Mouse (Mus musculus) ES-E14 (cell line): ENCODE data around the gene Jup. TPM values are rescaled to one million over a fixed set of nuclear protein-coding genes. Genes with fewer than 3 reads are reported as not detected.
A peak's percentile ranks its signal among the peaks of the same experiment; 100 is the strongest.

Experiments
- DNase-seq: peaks from one replicate; pipeline ENCODE4 v3.0.0-alpha.2; 2013; ENCODE audit warnings: low read depth, low spot score
- H3K27ac ChIP-seq: 2 replicates; pipeline ENCODE4 v1.5.1; 2012; ENCODE audit warnings: low read depth, mild to moderate bottlenecking, low read length, moderate library complexity, mixed read lengths; ENCODE audit not compliant: poor library complexity, insufficient read depth, severe bottlenecking
- H3K36me3 ChIP-seq: 2 replicates; pipeline ENCODE4 v1.6.1; 2012; ENCODE audit warnings: mild to moderate bottlenecking, low read length, moderate library complexity, mixed read lengths; ENCODE audit not compliant: control insufficient read depth, poor library complexity, insufficient read depth, severe bottlenecking
- H3K4me1 ChIP-seq, 2 experiments: fragments of 150-350 bp in 1 of 2; sonication (generic) in 1 of 2; 2 replicates each; pipeline ENCODE4 v1.6.1; 2012; ENCODE audit warnings: low read length in 2 of 2, mild to moderate bottlenecking in 1 of 2, mixed read lengths in 1 of 2; ENCODE audit not compliant: control insufficient read depth in 2 of 2, insufficient read depth in 2 of 2, poor library complexity in 1 of 2
- H3K4me3 ChIP-seq, 2 experiments: fragments of 150-350 bp in 1 of 2; sonication (generic) in 1 of 2; 2 replicates each; pipeline ENCODE4 v1.5.1; 2012; ENCODE audit warnings: low read length in 2 of 2, low read depth in 1 of 2, mild to moderate bottlenecking in 1 of 2, mixed read lengths in 1 of 2; ENCODE audit not compliant: insufficient read depth in 1 of 2, poor library complexity in 1 of 2, severe bottlenecking in 1 of 2
- H3K9ac ChIP-seq: 2 replicates; pipeline ENCODE4 v1.6.1; 2012; ENCODE audit warnings: low read depth, mild to moderate bottlenecking, low read length, mixed read lengths; ENCODE audit not compliant: poor library complexity, insufficient read depth, severe bottlenecking
- H3K9me3 ChIP-seq: fragments of 150-350 bp; sonication (generic); 2 replicates; pipeline ENCODE4 v1.6.1; 2012; ENCODE audit warnings: low read depth, mild to moderate bottlenecking, low read length; ENCODE audit not compliant: control insufficient read depth, insufficient read depth
- CHD2 ChIP-seq: IDR thresholded peaks from 2 replicates; pipeline ENCODE4 v1.6.1; 2014; ENCODE audit warnings: mild to moderate bottlenecking, low read depth, low read length, inconsistent platforms
- HCFC1 ChIP-seq: IDR thresholded peaks from 2 replicates; pipeline ENCODE4 v1.6.1; 2012; ENCODE audit warnings: low read length, inconsistent platforms, borderline replicate concordance; ENCODE audit not compliant: insufficient read depth
- MAFK ChIP-seq: IDR thresholded peaks from 2 replicates; pipeline ENCODE4 v1.6.1; 2014; ENCODE audit warnings: mild to moderate bottlenecking, low read depth, low read length, inconsistent platforms; ENCODE audit not compliant: insufficient read depth
- ZC3H11A ChIP-seq: IDR thresholded peaks from 2 replicates; pipeline ENCODE4 v1.6.1; 2012; ENCODE audit warnings: low read depth, mild to moderate bottlenecking, inconsistent platforms, low read length, borderline replicate concordance
- ZNF384 ChIP-seq: IDR thresholded peaks from 2 replicates; pipeline ENCODE4 v1.6.1; 2012; ENCODE audit warnings: low read depth, low read length, inconsistent platforms
- in situ Hi-C, 2 experiments: fragments of 600-800 bp; cut with MboI; formaldehyde crosslinking; loops; one replicate each; pipeline ENCODE4 v1.15.1; 2025; ENCODE audit warnings: low sequenced_read_pairs in 2 of 2, inconsistent platforms in 1 of 2; ENCODE audit not compliant: unreplicated experiment in 2 of 2
- total RNA-seq: library from RNA; depleted of rRNA; stranded (reverse); fragments of 300-350 nt; gene quantifications from 2 replicates; pipeline ENCODE4 v1.2.3, GENCODE M21; 2012

Jup gene
- total RNA-seq, 1 experiment, result 101 TPM

- DNase-seq, result no peak
- Histone ChIP-seq H3K4me1 (peaks cover 0 to 18% of the 10 kb centered on the region in 2 experiments; a peak in 1 of 4 replicates), H3K4me3 (no peak overlapping the region), H3K9ac (no peak overlapping the region), H3K27ac (no peak overlapping the region), H3K9me3 (no peaks in the 10 kb centered on the region), H3K36me3 (peaks cover 5% of the 10 kb centered on the region; the same call in 1 of the 2 replicates)
- in situ Hi-C loops, result no loop called here
- TF ChIP-seq CHD2, result no peak
- no peak for TF ChIP-seq ZC3H11A
- TF ChIP-seq HCFC1, result no peak
- no peak for TF ChIP-seq MAFK
- no peak for TF ChIP-seq ZNF384
Observed at GRCm38 (mm10) chr11:100421537-100421936, 24.0 kb upstream of the Jup start.

GRCm38 (mm10) chr11:100414914-100415822 lies 17.6 kb upstream of the Jup start, which contains the start of gene Fkbp10:
Fkbp10 (plus strand) TSS chr11:100415697.
- no peaks in the 10 kb centered on the region for H3K36me3 ChIP-seq
- no peaks in the 10 kb centered on the region for H3K9me3 ChIP-seq
- TF ChIP-seq MAFK, result no peak
- TF ChIP-seq ZNF384, result no peak
- peak within 1 kb of the TSS; percentile 9; the same call in 1 of the 2 replicates for H3K27ac ChIP-seq
- H3K4me3 ChIP-seq, result peak within 1 kb of the TSS; percentile 69 to 73
- in situ Hi-C loops, result no loop called here
- DNase-seq, result no peak
- peaks cover 2 to 21% of the 10 kb centered on the region in 2 experiments; a peak in 3 of 4 replicates for H3K4me1 ChIP-seq
- H3K9ac ChIP-seq, result peak within 1 kb of the TSS; percentile 71

- Histone ChIP-seq H3K4me1 (peaks cover 2 to 24% of the 10 kb centered on the region in 2 experiments; a peak in 3 of 4 replicates), H3K9ac (peak within 1 kb of the TSS; percentile 71), H3K4me3 (peak within 1 kb of the TSS; percentile 69 to 73), H3K9me3 (no peaks in the 10 kb centered on the region), H3K27ac (peak within 1 kb of the TSS; percentile 9; the same call in 1 of the 2 replicates), H3K36me3 (no peaks in the 10 kb centered on the region)
- in situ Hi-C loops, result no loop called here
- TF ChIP-seq ZNF384 (no peak), HCFC1 (no peak; the same call in 1 of the 2 replicates), ZC3H11A (no peak), MAFK (no peak), CHD2 (no peak)
- DNase-seq, result no peak
Observed at GRCm38 (mm10) chr11:100414021-100414913, 16.7 kb upstream of the Jup start, which contains the start of gene P3h4. P3h4 (minus strand) TSS chr11:100414836.

GRCm38 (mm10) chr11:100413541-100413940 lies 16.0 kb upstream of the Jup start:
- H3K27ac ChIP-seq, result no peak overlapping the region
- peaks cover 2 to 26% of the 10 kb centered on the region in 2 experiments; a peak in 3 of 4 replicates for H3K4me1 ChIP-seq
- in situ Hi-C loops, result no loop called here

More at GRCm38 (mm10) chr11:100413541-100413940, 16.0 kb upstream of the Jup start:
- TF ChIP-seq MAFK (no peak), HCFC1 (no peak), ZC3H11A (no peak), CHD2 (no peak), ZNF384 (no peak)
- H3K9me3 ChIP-seq, result no peaks in the 10 kb centered on the region
- no peak for DNase-seq
- H3K36me3 ChIP-seq, result peaks cover 2% of the 10 kb centered on the region; the same call in 1 of the 2 replicates
- peak overlapping the region; percentile 69 to 73 for H3K4me3 ChIP-seq
- peak overlapping the region; percentile 71; the same call in 1 of the 2 replicates for H3K9ac ChIP-seq
